Mouse (Mus musculus) midbrain, embryonic 12.5 days (tissue): ENCODE data around the gene Col28a1. TPM values are rescaled to one million over a fixed set of nuclear protein-coding genes. Genes with fewer than 3 reads are reported as not detected.
A peak's percentile ranks its signal among the peaks of the same experiment; 100 is the strongest.
"Not testable (repeated sequence)": the region's sequence is repeated elsewhere in the genome, so short reads cannot be mapped to it uniquely, and the experiment has no call there.

ENCODE experiments used
- ATAC-seq: fragments of 200-750 bp; cut with Nextera tagmentation; 2 replicates; pipeline ENCODE4 v1.8.0; 2017; ENCODE audit warnings: low read depth, moderate TSS enrichment, moderate library complexity; ENCODE audit not compliant: low FRiP score
- H3K27ac ChIP-seq: fragments of 300-500 bp; sonication (generic); replicated peaks from 2 replicates; pipeline ENCODE4 v1.5.1; 2016; ENCODE audit warnings: mild to moderate bottlenecking
- H3K27me3 ChIP-seq: fragments of 300-500 bp; sonication (generic); 2 replicates; pipeline ENCODE4 v1.6.1; 2016; ENCODE audit warnings: mild to moderate bottlenecking
- H3K36me3 ChIP-seq: fragments of 300-500 bp; sonication (generic); 2 replicates; pipeline ENCODE4 v1.6.1; 2016
- H3K4me1 ChIP-seq: fragments of 300-500 bp; sonication (generic); 2 replicates; pipeline ENCODE4 v1.6.1; 2016
- H3K4me2 ChIP-seq: fragments of 300-500 bp; sonication (generic); replicated peaks from 2 replicates; pipeline ENCODE4 v1.6.1; 2016; ENCODE audit warnings: mild to moderate bottlenecking, moderate library complexity
- H3K4me3 ChIP-seq: fragments of 300-500 bp; sonication (generic); 2 replicates; pipeline ENCODE4 v1.5.1; 2016; ENCODE audit warnings: mild to moderate bottlenecking
- H3K9ac ChIP-seq: fragments of 300-500 bp; sonication (generic); replicated peaks from 2 replicates; pipeline ENCODE4 v1.6.1; 2016; ENCODE audit warnings: mild to moderate bottlenecking, moderate library complexity
- H3K9me3 ChIP-seq: fragments of 300-500 bp; sonication (generic); 2 replicates; pipeline ENCODE4 v1.6.1; 2016; ENCODE audit warnings: mild to moderate bottlenecking
- WGBS: fragments of 180-500 bp; shearing (Covaris S2); methylation state at CpG from one replicate; pipeline ENCODE4 v1.1.7; 2016; 5-methylcytosine and 5-hydroxymethylcytosine counted together
- polyA plus RNA-seq: library from polyadenylated mRNA; unstranded; fragments of >200 nt; fragmentation: Nextera tagmentation; extraction: Ambion mirVana; gene quantifications from 2 replicates; pipeline ENCODE4 v1.2.1, GENCODE M21; 2016

Col28a1 gene
- polyA plus RNA-seq, 1 experiment from 2014 or later, result not detected

DNA sequence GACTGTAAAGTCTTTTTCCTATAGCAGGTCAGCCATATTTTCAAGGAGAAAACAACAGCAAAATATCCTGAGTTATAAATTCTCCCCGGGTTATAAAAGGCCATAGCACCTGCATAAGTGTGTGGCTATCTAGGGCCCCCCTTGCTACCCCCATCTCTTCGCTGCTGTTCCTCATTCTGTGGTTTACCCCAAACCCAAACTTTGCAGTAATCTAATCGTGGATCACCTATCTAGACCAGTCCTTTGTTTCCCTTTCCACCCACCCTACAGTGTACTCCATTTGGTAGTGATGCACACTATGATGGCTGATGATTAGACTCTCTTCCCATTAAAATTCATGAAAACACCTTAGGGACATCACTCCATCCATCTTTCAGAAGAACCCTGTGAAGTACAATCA lies 125.3 kb downstream of the Col28a1 start:
- H3K36me3 ChIP-seq, result no peaks in the 10 kb centered on the region
- H3K9ac ChIP-seq, result no peak overlapping the region
- no peak for ATAC-seq
- no peak overlapping the region for H3K4me3 ChIP-seq
- no peak overlapping the region for H3K4me2 ChIP-seq
- no peaks in the 10 kb centered on the region for H3K9me3 ChIP-seq
- no peaks in the 10 kb centered on the region for H3K27me3 ChIP-seq
- 90% methylated on average over 3 of the region's 3 CpGs for WGBS
- no peaks in the 10 kb centered on the region for H3K4me1 ChIP-seq
- H3K27ac ChIP-seq, result no peak overlapping the region

DNA sequence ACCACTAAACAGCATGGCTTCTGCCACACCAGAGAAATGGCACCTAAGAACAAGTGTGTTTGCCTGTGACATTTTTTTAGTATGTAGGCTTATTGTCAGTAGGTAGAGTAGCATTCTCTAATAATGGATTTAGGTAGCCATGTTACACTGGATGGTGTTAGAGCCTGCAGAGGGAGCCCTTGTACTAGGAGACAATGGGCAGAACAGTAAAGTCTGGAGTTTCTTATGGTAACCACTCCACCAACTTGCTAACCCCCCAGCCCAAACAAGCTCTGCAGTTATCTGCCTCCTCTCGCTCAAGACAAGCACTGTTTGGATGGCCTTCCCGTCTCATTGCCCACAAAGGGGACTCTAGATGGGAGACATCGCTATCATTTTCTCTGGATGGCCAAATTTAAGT lies 126.2 kb downstream of the Col28a1 start:
- WGBS, result 66% methylated on average over 3 of the region's 3 CpGs
- no peak overlapping the region for H3K4me2 ChIP-seq
- H3K9me3 ChIP-seq, result no peaks in the 10 kb centered on the region
- no peak overlapping the region for H3K4me3 ChIP-seq
- H3K27me3 ChIP-seq, result no peaks in the 10 kb centered on the region
- no peaks in the 10 kb centered on the region for H3K4me1 ChIP-seq
- no peaks in the 10 kb centered on the region for H3K36me3 ChIP-seq
- ATAC-seq, result no peak
- H3K9ac ChIP-seq, result no peak overlapping the region
- H3K27ac ChIP-seq, result no peak overlapping the region

DNA sequence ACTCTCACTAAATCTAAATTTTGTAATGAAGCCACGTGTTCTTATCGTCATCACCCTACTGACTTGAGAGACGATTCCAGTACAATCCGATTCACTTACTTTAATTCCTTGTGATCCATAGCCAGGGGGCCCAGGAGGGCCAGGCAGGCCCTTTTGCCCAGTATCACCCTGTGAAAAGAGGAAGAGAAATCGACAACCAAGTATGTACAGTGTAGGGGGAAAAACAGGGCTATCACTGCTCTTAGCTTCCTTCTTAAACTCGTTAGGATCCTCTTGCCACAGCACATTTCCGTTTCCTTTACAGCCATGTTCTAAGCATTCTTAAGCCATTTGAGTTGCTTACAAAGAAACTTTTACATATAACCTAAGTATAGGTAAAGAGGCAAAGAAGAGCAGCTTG lies 133.2 kb downstream of the Col28a1 start:
- H3K9me3 ChIP-seq, result no peaks in the 10 kb centered on the region
- H3K4me2 ChIP-seq, result no peak overlapping the region
- no peaks in the 10 kb centered on the region for H3K4me1 ChIP-seq
- no peak overlapping the region for H3K4me3 ChIP-seq
- no peaks in the 10 kb centered on the region for H3K36me3 ChIP-seq
- ATAC-seq, result no peak
- no peaks in the 10 kb centered on the region for H3K27me3 ChIP-seq
- H3K27ac ChIP-seq, result no peak overlapping the region
- WGBS, result 84% methylated on average over 7 of the region's 7 CpGs
- H3K9ac ChIP-seq, result no peak overlapping the region

DNA sequence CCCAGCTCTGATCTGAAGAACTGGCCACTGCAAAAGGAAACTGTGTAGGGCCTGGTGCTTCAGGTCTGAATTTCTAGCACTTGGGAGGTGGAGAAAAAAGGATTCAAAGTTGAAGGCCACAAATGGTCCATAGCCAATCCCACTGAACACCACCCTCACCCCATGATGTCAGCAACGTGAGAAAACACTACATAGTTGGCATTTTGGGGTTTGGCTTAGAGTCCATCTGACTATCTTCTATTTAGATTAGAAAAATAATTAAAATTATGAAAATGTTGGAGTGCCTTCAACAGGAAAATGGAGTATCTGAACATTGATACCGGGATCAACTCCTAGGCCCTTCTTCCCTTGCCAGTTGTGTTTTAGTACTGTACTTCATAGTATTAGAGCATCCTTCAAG lies 144.2 kb downstream of the Col28a1 start:
- 87% methylated on average over 2 of the region's 2 CpGs for WGBS
- Histone ChIP-seq H3K4me2 (no peak overlapping the region), H3K27me3 (no peaks in the 10 kb centered on the region), H3K27ac (no peak overlapping the region), H3K4me1 (no peaks in the 10 kb centered on the region), H3K9me3 (no peaks in the 10 kb centered on the region), H3K4me3 (no peak overlapping the region), H3K36me3 (no peaks in the 10 kb centered on the region), H3K9ac (no peak overlapping the region)
- no peak for ATAC-seq

DNA sequence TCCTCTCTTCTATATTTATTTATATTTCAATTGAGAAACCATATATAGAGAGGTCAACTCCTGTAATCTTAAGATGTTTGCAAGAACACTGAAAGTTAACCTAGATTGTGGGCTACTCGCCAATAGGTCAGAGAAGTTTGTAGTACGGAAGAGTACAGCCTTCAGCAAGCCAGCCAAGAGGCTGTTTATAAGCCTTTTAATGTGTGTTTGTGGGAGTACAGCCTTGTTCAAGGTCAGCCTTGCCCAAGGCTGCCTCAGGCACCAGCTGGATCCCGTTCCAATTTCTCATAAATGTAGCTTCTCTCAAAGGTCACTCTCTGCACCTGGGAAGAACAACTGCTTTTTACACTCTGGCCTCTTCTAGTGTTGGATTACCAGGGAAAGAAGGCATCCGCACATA lies 146.0 kb downstream of the Col28a1 start:
- no peak overlapping the region for H3K9ac ChIP-seq
- no peaks in the 10 kb centered on the region for H3K9me3 ChIP-seq
- H3K4me3 ChIP-seq, result no peak overlapping the region
- H3K4me2 ChIP-seq, result no peak overlapping the region
- H3K4me1 ChIP-seq, result no peaks in the 10 kb centered on the region
- ATAC-seq, result no peak
- H3K36me3 ChIP-seq, result no peaks in the 10 kb centered on the region
- no peaks in the 10 kb centered on the region for H3K27me3 ChIP-seq
- 84% methylated on average over 4 of the region's 4 CpGs for WGBS
- H3K27ac ChIP-seq, result no peak overlapping the region

DNA sequence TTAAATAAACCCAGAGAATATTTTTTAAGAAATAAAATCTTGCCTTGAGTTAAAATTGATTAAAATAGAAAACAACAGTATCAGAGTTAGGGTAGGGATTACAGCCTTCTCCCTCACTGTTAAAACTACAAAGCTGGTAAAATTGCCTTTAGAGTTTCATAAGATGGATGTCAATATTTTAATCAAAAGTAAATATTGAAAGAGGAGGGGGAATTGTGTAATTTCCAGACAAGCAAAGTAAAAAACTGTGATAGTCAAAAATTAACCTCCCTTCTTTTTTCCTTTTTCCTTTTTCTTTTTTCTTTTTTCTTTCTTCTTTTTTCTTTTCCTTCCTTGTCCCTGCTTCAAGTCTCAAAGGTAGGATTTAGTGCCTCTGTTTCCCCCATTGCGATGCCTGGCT lies 146.6 kb downstream of the Col28a1 start:
- ATAC-seq, result no peak
- Histone ChIP-seq H3K4me1 (no peaks in the 10 kb centered on the region), H3K4me3 (no peak overlapping the region), H3K27ac (no peak overlapping the region), H3K9me3 (no peaks in the 10 kb centered on the region), H3K4me2 (no peak overlapping the region), H3K27me3 (no peaks in the 10 kb centered on the region), H3K9ac (no peak overlapping the region), H3K36me3 (no peaks in the 10 kb centered on the region)
- 93% methylated on average over 1 of the region's 1 CpGs for WGBS

DNA sequence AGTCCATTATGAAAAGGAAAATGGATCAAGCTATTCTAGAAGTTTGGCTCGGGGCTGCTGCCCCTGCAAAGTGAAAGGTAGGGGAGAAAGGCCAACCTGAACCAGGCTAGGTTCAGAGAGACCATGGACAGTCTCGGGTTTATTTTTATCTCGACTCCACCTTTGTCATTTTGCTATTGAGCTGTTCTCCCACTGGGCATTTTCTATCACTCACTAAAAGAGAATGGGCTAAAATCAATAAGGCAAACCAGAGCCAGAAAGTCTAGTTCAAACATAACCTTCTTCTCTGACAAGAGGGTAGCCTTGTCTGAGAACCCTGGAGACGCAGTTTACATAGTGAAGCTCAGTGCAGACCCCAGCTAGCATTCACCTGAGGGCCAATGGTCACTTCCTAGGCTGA lies 163.7 kb downstream of the Col28a1 start:
- Histone ChIP-seq H3K36me3 (no peaks in the 10 kb centered on the region), H3K4me1 (no peaks in the 10 kb centered on the region), H3K27ac (no peak overlapping the region), H3K27me3 (no peaks in the 10 kb centered on the region), H3K9ac (no peak overlapping the region), H3K9me3 (no peaks in the 10 kb centered on the region), H3K4me3 (no peak overlapping the region), H3K4me2 (no peak overlapping the region)
- WGBS, result 80% methylated on average over 4 of the region's 4 CpGs
- no peak for ATAC-seq

DNA sequence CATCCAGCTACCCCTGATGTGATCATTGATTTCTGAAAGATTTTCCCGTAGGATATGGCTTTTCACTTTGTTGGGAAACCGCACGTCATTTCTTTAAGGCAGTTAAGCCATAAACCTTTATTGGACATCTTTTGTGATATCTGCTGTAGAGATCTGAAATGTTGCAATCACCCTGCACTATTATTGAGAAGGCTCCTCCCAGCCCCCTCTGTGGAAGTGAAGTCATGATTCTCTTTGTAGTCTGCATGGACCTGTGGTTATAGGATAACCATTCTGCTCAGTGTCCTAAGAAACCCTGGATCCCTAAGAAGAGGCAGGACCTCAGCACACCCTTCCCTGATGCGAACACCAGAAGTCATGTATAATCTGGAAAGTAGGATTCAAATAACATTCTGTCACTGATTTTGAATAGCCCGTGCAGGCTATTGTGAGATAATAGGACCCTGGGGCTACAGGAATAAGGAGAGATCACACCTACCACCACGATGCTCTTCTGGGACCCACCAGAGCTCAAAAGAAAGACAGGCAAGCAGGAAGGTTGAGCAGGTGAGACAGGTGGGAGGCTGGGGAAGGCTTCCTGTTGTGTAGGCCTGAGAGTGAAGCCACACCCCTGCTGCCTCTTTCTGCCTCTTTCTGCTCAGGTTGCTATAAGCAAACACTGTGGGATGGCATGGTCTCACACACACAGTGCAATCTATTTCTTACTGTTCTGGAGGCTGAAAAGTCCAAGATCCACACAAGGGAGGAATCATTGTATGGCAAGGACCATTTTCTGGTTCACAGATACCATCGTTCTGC lies 166.9 kb downstream of the Col28a1 start:
- Histone ChIP-seq H3K4me1 (no peaks in the 10 kb centered on the region), H3K36me3 (no peaks in the 10 kb centered on the region), H3K27me3 (no peaks in the 10 kb centered on the region), H3K9me3 (no peaks in the 10 kb centered on the region), H3K4me2 (no peak overlapping the region), H3K27ac (no peak overlapping the region), H3K9ac (no peak overlapping the region), H3K4me3 (no peak overlapping the region)
- 88% methylated on average over 7 of the region's 7 CpGs for WGBS
- ATAC-seq, result no peak

DNA sequence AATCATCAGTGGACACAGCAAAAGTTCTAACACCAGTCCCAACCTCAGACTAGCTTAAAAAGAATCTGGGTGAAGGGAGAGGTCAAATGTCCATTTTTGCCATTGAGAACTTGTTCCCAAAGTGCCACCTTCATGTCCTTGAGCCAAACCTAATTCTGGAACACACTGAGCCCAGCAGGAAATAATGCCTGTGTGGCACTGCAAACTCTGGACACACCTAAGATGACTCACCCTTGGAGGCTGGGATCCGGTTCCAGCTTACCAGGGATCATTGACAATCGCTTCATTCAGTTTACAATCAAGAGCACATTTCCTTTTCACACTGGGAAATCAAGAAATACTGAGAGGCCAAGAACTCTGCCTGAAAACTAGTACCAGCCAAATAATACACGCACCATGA lies 168.9 kb downstream of the Col28a1 start:
- no peak overlapping the region for H3K4me2 ChIP-seq
- H3K36me3 ChIP-seq, result no peaks in the 10 kb centered on the region
- WGBS, result 90% methylated on average over 3 of the region's 3 CpGs
- no peak overlapping the region for H3K27ac ChIP-seq
- no peaks in the 10 kb centered on the region for H3K27me3 ChIP-seq
- no peak for ATAC-seq
- no peak overlapping the region for H3K4me3 ChIP-seq
- no peaks in the 10 kb centered on the region for H3K9me3 ChIP-seq
- no peaks in the 10 kb centered on the region for H3K4me1 ChIP-seq
- no peak overlapping the region for H3K9ac ChIP-seq

DNA sequence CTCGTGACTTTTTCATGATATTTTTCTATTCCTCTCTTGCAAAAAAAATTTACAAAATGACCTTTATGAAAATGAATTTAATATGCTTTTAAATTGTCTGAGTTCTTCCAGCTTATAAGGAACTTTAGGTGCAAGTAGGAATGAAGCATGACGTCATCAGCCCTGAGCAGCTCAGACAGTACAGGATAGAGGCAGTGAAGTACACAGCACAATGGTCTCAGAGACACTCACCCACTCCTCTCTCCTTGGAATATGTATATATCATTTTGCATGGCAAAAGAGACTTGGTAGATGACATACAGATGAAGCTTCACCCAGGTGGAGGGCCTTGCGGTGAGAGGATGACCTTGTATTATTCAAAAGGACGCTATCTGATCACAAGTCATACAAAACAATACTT lies 197.7 kb downstream of the Col28a1 start:
- no peaks in the 10 kb centered on the region for H3K9me3 ChIP-seq
- 58% methylated on average over 4 of the region's 4 CpGs for WGBS
- H3K9ac ChIP-seq, result no peak overlapping the region
- H3K27ac ChIP-seq, result no peak overlapping the region
- no peaks in the 10 kb centered on the region for H3K4me1 ChIP-seq
- H3K4me2 ChIP-seq, result no peak overlapping the region
- peak; percentile 85 for ATAC-seq
- no peak overlapping the region for H3K4me3 ChIP-seq
- no peaks in the 10 kb centered on the region for H3K36me3 ChIP-seq
- H3K27me3 ChIP-seq, result peaks cover 9% of the 10 kb centered on the region

DNA sequence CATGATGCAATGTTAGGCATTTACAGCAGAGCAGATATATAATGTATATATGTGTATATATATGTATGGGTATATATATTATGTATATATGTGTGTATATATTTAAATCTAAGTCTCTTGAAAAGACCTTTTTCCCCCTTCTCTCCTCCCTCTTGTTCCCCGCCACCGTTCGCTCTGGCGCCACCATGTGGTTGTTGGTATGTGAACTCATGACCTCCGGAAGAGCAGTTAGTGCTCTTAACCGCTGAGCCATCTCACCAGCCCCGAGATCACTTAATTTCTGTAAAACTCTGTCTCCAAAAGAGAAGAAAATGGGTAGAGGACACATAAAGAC lies 208.8 kb downstream of the Col28a1 start:
- ATAC-seq, result 0 out of 2 replicates have a peak, but pooled peaks have one; percentile 41
- 22% methylated on average over 7 of the region's 7 CpGs for WGBS
- Histone ChIP-seq H3K27ac (no peak overlapping the region), H3K9ac (no peak overlapping the region), H3K9me3 (no peaks in the 10 kb centered on the region), H3K4me3 (peak overlapping the region; percentile 25), H3K36me3 (no peaks in the 10 kb centered on the region), H3K4me1 (no peaks in the 10 kb centered on the region), H3K27me3 (no peaks in the 10 kb centered on the region), H3K4me2 (peak overlapping the region; percentile 37)

DNA sequence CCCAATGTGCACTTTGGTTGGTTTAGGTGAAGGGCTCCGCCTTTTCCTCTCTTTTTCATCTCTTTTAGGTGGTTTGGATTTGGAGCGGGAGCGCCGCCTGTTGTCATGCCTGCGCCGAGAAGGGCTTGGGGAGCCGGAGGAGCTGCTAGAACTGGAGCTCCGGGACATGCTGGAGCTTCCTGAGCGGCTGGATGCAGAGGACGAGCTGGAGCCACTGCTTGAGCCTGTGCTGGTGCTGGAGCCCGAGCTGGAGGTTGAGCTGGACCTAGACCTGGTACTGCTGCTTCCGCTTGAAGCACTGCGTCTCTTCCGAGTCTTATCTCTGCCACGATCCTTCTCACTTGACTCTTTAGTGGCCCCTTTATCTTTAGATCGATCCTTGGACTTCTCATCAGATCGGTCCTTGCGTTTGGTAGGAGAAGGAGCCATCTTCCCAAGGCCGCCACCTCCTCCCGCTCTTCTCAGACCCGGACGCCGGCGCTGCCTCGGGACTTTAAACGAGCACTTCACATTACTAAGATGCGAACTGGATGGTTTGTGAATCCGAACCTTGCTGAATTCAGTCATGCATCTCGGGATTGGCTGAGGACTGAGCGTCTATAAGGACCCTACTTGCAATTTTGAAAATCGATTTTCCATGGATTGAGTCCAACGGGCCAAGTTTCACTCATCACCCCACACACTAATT lies 209.3 kb downstream of the Col28a1 start:
- H3K27ac ChIP-seq, H3K27me3 ChIP-seq, H3K9me3 ChIP-seq, H3K4me1 ChIP-seq, H3K9ac ChIP-seq, H3K36me3 ChIP-seq: not testable (repeated sequence)
- peak; percentile 44; the same call in 1 of the 2 replicates for ATAC-seq
- H3K4me2 ChIP-seq, result peak overlapping the region; percentile 37
- peak overlapping the region; percentile 25 for H3K4me3 ChIP-seq
- WGBS, result 66% methylated on average over 32 of the region's 32 CpGs
